Mouse (Mus musculus) kidney, postnatal 0 days (tissue): ENCODE measurements around the gene Gsdma3. TPM values are rescaled to one million over a fixed set of nuclear protein-coding genes. Genes with fewer than 3 reads are reported as not detected.
A peak's percentile ranks its signal among the peaks of the same experiment; 100 is the strongest.

Source experiments
- ATAC-seq: fragments of 200-750 bp; cut with Nextera tagmentation; replicated peaks from 2 replicates; pipeline ENCODE4 v1.8.0; 2017; ENCODE audit warnings: low read depth, moderate number of reproducible peaks, moderate TSS enrichment, moderate library complexity; ENCODE audit not compliant: low FRiP score
- DNase-seq: peaks from one replicate; pipeline ENCODE4 v3.0.0-alpha.2; 2016; ENCODE audit warnings: low spot score
- H3K27ac ChIP-seq: fragments of 300-500 bp; sonication (generic); 2 replicates; pipeline ENCODE4 v1.5.1; 2014; ENCODE audit warnings: mild to moderate bottlenecking
- H3K27me3 ChIP-seq: fragments of 300-500 bp; sonication (generic); 2 replicates; pipeline ENCODE4 v1.6.1; 2014; ENCODE audit warnings: low read length, mixed read lengths; ENCODE audit not compliant: insufficient read depth
- H3K36me3 ChIP-seq: fragments of 300-500 bp; sonication (generic); 2 replicates; pipeline ENCODE4 v1.6.1; 2014; ENCODE audit warnings: low read length, mixed read lengths; ENCODE audit not compliant: insufficient read depth
- H3K4me1 ChIP-seq: fragments of 300-500 bp; sonication (generic); replicated peaks from 2 replicates; pipeline ENCODE4 v1.6.1; 2014; ENCODE audit warnings: antibody characterized with exemption, low read length, mixed read lengths; ENCODE audit not compliant: insufficient read depth
- H3K4me2 ChIP-seq: fragments of 300-500 bp; sonication (generic); 2 replicates; pipeline ENCODE4 v1.6.1; 2014; ENCODE audit warnings: mild to moderate bottlenecking, low read length, moderate library complexity, mixed read lengths
- H3K4me3 ChIP-seq: fragments of 300-500 bp; sonication (generic); replicated peaks from 2 replicates; pipeline ENCODE4 v1.5.1; 2014; ENCODE audit warnings: low read depth, low read length
- H3K9ac ChIP-seq: fragments of 300-500 bp; sonication (generic); 2 replicates; pipeline ENCODE4 v1.6.1; 2014; ENCODE audit warnings: low read depth, low read length
- H3K9me3 ChIP-seq: fragments of 300-500 bp; sonication (generic); replicated peaks from 2 replicates; pipeline ENCODE4 v1.6.1; 2016; ENCODE audit warnings: low read length, inconsistent platforms, mixed read lengths
- CTCF ChIP-seq: IDR thresholded peaks from 2 replicates; pipeline ENCODE4 v1.5.1; 2016; ENCODE audit warnings: antibody characterized with exemption, low read depth, mild to moderate bottlenecking, moderate library complexity
- WGBS: fragments of 180-500 bp; shearing (Covaris S2); extraction: QIAGEN DNeasy Blood & Tissue Kit; methylation state at CpG from one replicate; pipeline ENCODE4 v1.1.7; 2014; 5-methylcytosine and 5-hydroxymethylcytosine counted together
- polyA plus RNA-seq: library from polyadenylated mRNA; unstranded; fragments of >200 nt; fragmentation: Nextera tagmentation; extraction: Ambion mirVana; gene quantifications from 2 replicates; pipeline ENCODE4 v1.2.1, GENCODE M21; 2015

Gsdma3 gene
- polyA plus RNA-seq, 1 experiment from 2014 or later, result not detected

GRCm38 (mm10) chr11:98586892-98587563 is 39.1 kb upstream of the Gsdma3 start, which contains the start of gene Ormdl3:
Gene Ormdl3, minus strand, starts transcription at chr11:98587368.
- WGBS, result under 1% methylated on average over 49 of the region's 49 CpGs
- TF ChIP-seq CTCF, result no peak
- Histone ChIP-seq H3K4me3 (peak within 1 kb of the TSS; percentile 84), H3K4me1 (peaks cover 33% of the 10 kb centered on the region), H3K27ac (peak within 1 kb of the TSS; percentile 80), H3K9ac (peak within 1 kb of the TSS; percentile 82), H3K4me2 (peak within 1 kb of the TSS; percentile 78), H3K36me3 (peaks cover 13% of the 10 kb centered on the region; the same call in 1 of the 2 replicates), H3K9me3 (no peaks in the 10 kb centered on the region), H3K27me3 (no peaks in the 10 kb centered on the region)
- DNase-seq, result peak; percentile 98
- ATAC-seq, result peak; percentile 94

GRCm38 (mm10) chr11:98587684-98588546 is 38.2 kb upstream of the Gsdma3 start:
- Histone ChIP-seq H3K4me3 (peak overlapping the region; percentile 84), H3K9me3 (no peaks in the 10 kb centered on the region), H3K4me1 (peaks cover 33% of the 10 kb centered on the region), H3K27ac (peak overlapping the region; percentile 80), H3K4me2 (peak overlapping the region; percentile 78), H3K27me3 (no peaks in the 10 kb centered on the region), H3K9ac (0 out of 2 replicates have a peak overlapping the region, but pooled peaks have one; percentile 25), H3K36me3 (0 out of 2 replicates have a peak, but pooled peaks cover 5% of the 10 kb centered on the region)
- ATAC-seq (peak; percentile 57; the same call in 1 of the 2 replicates), DNase-seq (peak; percentile 91)
- WGBS, result 6% methylated on average over 20 of the region's 20 CpGs
- no peak for TF ChIP-seq CTCF

GRCm38 (mm10) chr11:98588833-98589281 is 37.3 kb upstream of the Gsdma3 start:
- no peak overlapping the region for H3K9ac ChIP-seq
- DNase-seq (no peak), ATAC-seq (no peak)

GRCm38 (mm10) chr11:98589306-98589705 is 36.9 kb upstream of the Gsdma3 start:
- TF ChIP-seq CTCF, result no peak
- Histone ChIP-seq H3K4me2 (no peak overlapping the region), H3K9me3 (no peaks in the 10 kb centered on the region), H3K27ac (no peak overlapping the region), H3K4me1 (peaks cover 33% of the 10 kb centered on the region), H3K36me3 (no peaks in the 10 kb centered on the region), H3K9ac (no peak overlapping the region), H3K4me3 (no peak overlapping the region), H3K27me3 (no peaks in the 10 kb centered on the region)
- no peak for DNase-seq
- no peak for ATAC-seq
- 78% methylated on average over 8 of the region's 8 CpGs for WGBS

More at GRCm38 (mm10) chr11:98588833-98589281, 37.3 kb upstream of the Gsdma3 start:
- peaks cover 33% of the 10 kb centered on the region for H3K4me1 ChIP-seq
- no peaks in the 10 kb centered on the region for H3K27me3 ChIP-seq
- no peak for TF ChIP-seq CTCF
- no peak overlapping the region for H3K4me3 ChIP-seq
- peak overlapping the region; percentile 78; the same call in 1 of the 2 replicates for H3K4me2 ChIP-seq
- H3K36me3 ChIP-seq, result no peaks in the 10 kb centered on the region
- no peaks in the 10 kb centered on the region for H3K9me3 ChIP-seq
- H3K27ac ChIP-seq, result 0 out of 2 replicates have a peak overlapping the region, but pooled peaks have one; percentile 80
- WGBS, result 49% methylated on average over 6 of the region's 6 CpGs

GRCm38 (mm10) chr11:98590548-98591445 is 35.4 kb upstream of the Gsdma3 start:
- 45% methylated on average over 19 of the region's 19 CpGs for WGBS
- no peak overlapping the region for H3K9ac ChIP-seq
- H3K27ac ChIP-seq, result no peak overlapping the region
- no peak overlapping the region for H3K4me3 ChIP-seq
- no peaks in the 10 kb centered on the region for H3K36me3 ChIP-seq
- H3K27me3 ChIP-seq, result no peaks in the 10 kb centered on the region
- TF ChIP-seq CTCF, result no peak
- peaks cover 24% of the 10 kb centered on the region for H3K4me1 ChIP-seq
- no peak for ATAC-seq
- no peak for DNase-seq
- H3K4me2 ChIP-seq, result no peak overlapping the region
- H3K9me3 ChIP-seq, result no peaks in the 10 kb centered on the region
